Mouse (Mus musculus) liver, embryonic 14.5 days (tissue): Measurements from ENCODE around the gene Trmt61a.

Experiments
- CTCF ChIP-seq: IDR thresholded peaks from 2 replicates; pipeline ENCODE4 v1.5.1; 2016; ENCODE audit warnings: antibody characterized with exemption, low read depth, control low read depth
- EP300 ChIP-seq: IDR thresholded peaks from 2 replicates; pipeline ENCODE4 v1.6.1; 2016; ENCODE audit warnings: antibody characterized with exemption, low read depth

- no peak for TF ChIP-seq CTCF
- no peak for TF ChIP-seq EP300
Measured at GRCm38 (mm10) chr12:111705186-111705973, 27.5 kb downstream of the Trmt61a start.
